Mouse (Mus musculus): ENCODE results near the gene Rpl19.

Rpl19 gene

GRCm38 (mm10) chr11:97999748-98000147 is 26.8 kb upstream of the Rpl19 start:
- no peak for DNase-seq

- DNase-seq: no peak
Measured at GRCm38 (mm10) chr11:98000378-98001140, 26.0 kb upstream of the Rpl19 start.

GRCm38 (mm10) chr11:98001351-98001824 is 25.1 kb upstream of the Rpl19 start:
- DNase-seq: no peak

- DNase-seq: no peak
Measured at GRCm38 (mm10) chr11:98001986-98002385, 24.5 kb upstream of the Rpl19 start.

- peak; percentile 82 for DNase-seq
Measured at GRCm38 (mm10) chr11:98002627-98003026, 23.9 kb upstream of the Rpl19 start.

- DNase-seq: no peak
Measured at GRCm38 (mm10) chr11:98003171-98003671, 23.3 kb upstream of the Rpl19 start.

- no peak for DNase-seq
Measured at GRCm38 (mm10) chr11:98004161-98004560, 22.3 kb upstream of the Rpl19 start.

GRCm38 (mm10) chr11:98005076-98005475 is 21.4 kb upstream of the Rpl19 start:
- no peak for DNase-seq

GRCm38 (mm10) chr11:98005686-98006085 is 20.8 kb upstream of the Rpl19 start:
- no peak for DNase-seq

- no peak for DNase-seq
Measured at GRCm38 (mm10) chr11:98008087-98008486, 18.4 kb upstream of the Rpl19 start.

GRCm38 (mm10) chr11:98011716-98012115 is 14.8 kb upstream of the Rpl19 start:
- DNase-seq: no peak

GRCm38 (mm10) chr11:98012831-98013230 is 13.7 kb upstream of the Rpl19 start:
- DNase-seq: no peak

GRCm38 (mm10) chr11:98016177-98016576 is 10.3 kb upstream of the Rpl19 start:
- DNase-seq: no peak

- DNase-seq: no peak
Measured at GRCm38 (mm10) chr11:98016824-98017223, 9.7 kb upstream of the Rpl19 start.

GRCm38 (mm10) chr11:98018222-98018621 is 8.3 kb upstream of the Rpl19 start:
- DNase-seq: no peak

GRCm38 (mm10) chr11:98018858-98019641 is 7.5 kb upstream of the Rpl19 start:
- DNase-seq: peak in 1 of 2 experiments; percentile 27

GRCm38 (mm10) chr11:98019883-98020610 is 6.5 kb upstream of the Rpl19 start:
- no peak for DNase-seq

- DNase-seq: no peak
Measured at GRCm38 (mm10) chr11:98020710-98021109, 5.8 kb upstream of the Rpl19 start.

GRCm38 (mm10) chr11:98021118-98021517 is 5.4 kb upstream of the Rpl19 start:
- DNase-seq: no peak

- peak; percentile 40 to 52 for DNase-seq
Measured at GRCm38 (mm10) chr11:98021565-98022252, 4.8 kb upstream of the Rpl19 start.

GRCm38 (mm10) chr11:98022253-98022554 is 4.3 kb upstream of the Rpl19 start:
- DNase-seq: no peak

GRCm38 (mm10) chr11:98022555-98023371 is 3.7 kb upstream of the Rpl19 start, which contains the start of gene Cacnb1:
Cacnb1 (minus strand) TSS chr11:98023034.
- peak; percentile 51 to 67 for DNase-seq
